Mouse (Mus musculus): ENCODE results near the gene Gan. TPM values are rescaled to one million over a fixed set of nuclear protein-coding genes. Genes with fewer than 3 reads are reported as not detected.
A peak's percentile ranks its signal among the peaks of the same experiment; 100 is the strongest.

The Gan gene
- polyA plus RNA-seq, 1 experiment = 1.7 TPM

- Histone ChIP-seq H3K9me3 (peaks cover 5% of the 10 kb centered on the region), H3K4me3 (replicated peaks) (no peak overlapping the region)
Measured at GRCm38 (mm10) chr8:117240841-117241494, 83.0 kb downstream of the Gan start.

GRCm38 (mm10) chr8:117241848-117242247 is 83.9 kb downstream of the Gan start:
- Histone ChIP-seq H3K27me3 (replicated peaks) (peaks cover 15% of the 10 kb centered on the region), H3K9me3 (peaks cover under 1% of the 10 kb centered on the region; the same call in 1 of the 2 replicates), H3K4me3 (replicated peaks) (no peak overlapping the region), H3K4me1 (peaks cover 20% of the 10 kb centered on the region), H3K36me3 (replicated peaks; ENCODE audit: low read length) (no peaks in the 10 kb centered on the region)
- TF ChIP-seq FLI1 (IDR thresholded peaks at IDR 0.05; ENCODE audit: low read length) = no peak
- no peak for TF ChIP-seq GATA1 (IDR thresholded peaks at IDR 0.05; ENCODE audit: borderline replicate concordance, low read length)

More at GRCm38 (mm10) chr8:117240841-117241494, 83.0 kb downstream of the Gan start:
- TF ChIP-seq GATA1 (IDR thresholded peaks at IDR 0.05; ENCODE audit: borderline replicate concordance, low read length) (no peak), FLI1 (IDR thresholded peaks at IDR 0.05; ENCODE audit: low read length) (no peak)
- Histone ChIP-seq H3K4me1 (peaks cover 20% of the 10 kb centered on the region), H3K27me3 (replicated peaks) (peaks cover 15% of the 10 kb centered on the region), H3K36me3 (replicated peaks; ENCODE audit: low read length) (no peaks in the 10 kb centered on the region)

- Histone ChIP-seq H3K36me3 (replicated peaks; ENCODE audit: low read length) (no peaks in the 10 kb centered on the region), H3K4me1 (peaks cover 20% of the 10 kb centered on the region), H3K9me3 (no peaks in the 10 kb centered on the region), H3K4me3 (replicated peaks) (no peak overlapping the region), H3K27me3 (replicated peaks) (peaks cover 15% of the 10 kb centered on the region)
- TF ChIP-seq GATA1 (IDR thresholded peaks at IDR 0.05; ENCODE audit: borderline replicate concordance, low read length) = no peak
- no peak for TF ChIP-seq FLI1 (IDR thresholded peaks at IDR 0.05; ENCODE audit: low read length)
Measured at GRCm38 (mm10) chr8:117242286-117242685, 84.4 kb downstream of the Gan start.

- Histone ChIP-seq H3K4me1 (peaks cover 37% of the 10 kb centered on the region), H3K9me3 (peaks cover 3% of the 10 kb centered on the region; the same call in 1 of the 2 replicates), H3K4me3 (replicated peaks) (no peak overlapping the region), H3K27me3 (replicated peaks) (peaks cover 3% of the 10 kb centered on the region), H3K36me3 (replicated peaks; ENCODE audit: low read length) (no peaks in the 10 kb centered on the region)
- TF ChIP-seq GATA1 (IDR thresholded peaks at IDR 0.05; ENCODE audit: borderline replicate concordance, low read length) (no peak), FLI1 (IDR thresholded peaks at IDR 0.05; ENCODE audit: low read length) (no peak)
Measured at GRCm38 (mm10) chr8:117244601-117245000, 86.7 kb downstream of the Gan start.

GRCm38 (mm10) chr8:117248341-117248740 is 90.4 kb downstream of the Gan start:
- Histone ChIP-seq H3K9me3 (peaks cover 4% of the 10 kb centered on the region; the same call in 1 of the 2 replicates), H3K36me3 (replicated peaks; ENCODE audit: low read length) (no peaks in the 10 kb centered on the region), H3K4me3 (replicated peaks) (peak overlapping the region; percentile 2), H3K4me1 (peaks cover 49% of the 10 kb centered on the region), H3K27me3 (replicated peaks) (peaks cover 3% of the 10 kb centered on the region)
- TF ChIP-seq GATA1 (IDR thresholded peaks at IDR 0.05; ENCODE audit: borderline replicate concordance, low read length) = no peak
- TF ChIP-seq FLI1 (IDR thresholded peaks at IDR 0.05; ENCODE audit: low read length) = no peak

GRCm38 (mm10) chr8:117251086-117251681 is 93.2 kb downstream of the Gan start:
- TF ChIP-seq GATA1 (IDR thresholded peaks at IDR 0.05; ENCODE audit: borderline replicate concordance, low read length) (no peak), FLI1 (IDR thresholded peaks at IDR 0.05; ENCODE audit: low read length) (no peak)
- Histone ChIP-seq H3K9me3 (peaks cover 4% of the 10 kb centered on the region; the same call in 1 of the 2 replicates), H3K27me3 (replicated peaks) (no peaks in the 10 kb centered on the region), H3K36me3 (replicated peaks; ENCODE audit: low read length) (no peaks in the 10 kb centered on the region), H3K4me1 (peaks cover 63% of the 10 kb centered on the region), H3K4me3 (replicated peaks) (no peak overlapping the region)

GRCm38 (mm10) chr8:117252650-117253049 is 94.7 kb downstream of the Gan start:
- TF ChIP-seq FLI1 (IDR thresholded peaks at IDR 0.05; ENCODE audit: low read length) = no peak
- TF ChIP-seq GATA1 (IDR thresholded peaks at IDR 0.05; ENCODE audit: borderline replicate concordance, low read length) = no peak
- Histone ChIP-seq H3K27me3 (replicated peaks) (no peaks in the 10 kb centered on the region), H3K4me1 (peaks cover 61% of the 10 kb centered on the region), H3K4me3 (replicated peaks) (peak overlapping the region; percentile 82), H3K9me3 (peaks cover 4% of the 10 kb centered on the region; the same call in 1 of the 2 replicates), H3K36me3 (replicated peaks; ENCODE audit: low read length) (no peaks in the 10 kb centered on the region)

GRCm38 (mm10) chr8:117253390-117254269 is 95.7 kb downstream of the Gan start:
- peaks cover 4% of the 10 kb centered on the region; the same call in 1 of the 2 replicates for H3K9me3 ChIP-seq
- no peaks in the 10 kb centered on the region for H3K27me3 ChIP-seq (replicated peaks)
- no peak overlapping the region for H3K4me3 ChIP-seq (replicated peaks)
- H3K4me1 ChIP-seq = peaks cover 57% of the 10 kb centered on the region
- TF ChIP-seq GATA1 (IDR thresholded peaks at IDR 0.05; ENCODE audit: borderline replicate concordance, low read length) (no peak), FLI1 (IDR thresholded peaks at IDR 0.05; ENCODE audit: low read length) (no peak)
- peaks cover 3% of the 10 kb centered on the region for H3K36me3 ChIP-seq (replicated peaks; ENCODE audit: low read length)

GRCm38 (mm10) chr8:117254496-117254895 is 96.6 kb downstream of the Gan start:
- Histone ChIP-seq H3K4me1 (peaks cover 61% of the 10 kb centered on the region), H3K27me3 (replicated peaks) (no peaks in the 10 kb centered on the region), H3K9me3 (peaks cover 2% of the 10 kb centered on the region; the same call in 1 of the 2 replicates), H3K36me3 (replicated peaks; ENCODE audit: low read length) (peaks cover 11% of the 10 kb centered on the region), H3K4me3 (replicated peaks) (no peak overlapping the region)
- no peak for TF ChIP-seq GATA1 (IDR thresholded peaks at IDR 0.05; ENCODE audit: borderline replicate concordance, low read length)
- TF ChIP-seq FLI1 (IDR thresholded peaks at IDR 0.05; ENCODE audit: low read length) = no peak
